Mouse (Mus musculus) lung, postnatal 36 days (tissue): ENCODE measurements around the gene Exoc2.

Source experiments
- DNase-seq: peaks from one replicate; pipeline ENCODE4 v3.0.0; 2022; ENCODE audit warnings: mixed read lengths

The Exoc2 gene

GRCm38 (mm10) chr13:30973501-30974246 lies at the start of gene Exoc2, which contains the start of gene Gm5447:
TSS of gene Exoc2 (minus strand) at chr13:30974093.
TSS of gene Gm5447 (plus strand) at chr13:30974204.
- peak; percentile 85 for DNase-seq

DNA sequence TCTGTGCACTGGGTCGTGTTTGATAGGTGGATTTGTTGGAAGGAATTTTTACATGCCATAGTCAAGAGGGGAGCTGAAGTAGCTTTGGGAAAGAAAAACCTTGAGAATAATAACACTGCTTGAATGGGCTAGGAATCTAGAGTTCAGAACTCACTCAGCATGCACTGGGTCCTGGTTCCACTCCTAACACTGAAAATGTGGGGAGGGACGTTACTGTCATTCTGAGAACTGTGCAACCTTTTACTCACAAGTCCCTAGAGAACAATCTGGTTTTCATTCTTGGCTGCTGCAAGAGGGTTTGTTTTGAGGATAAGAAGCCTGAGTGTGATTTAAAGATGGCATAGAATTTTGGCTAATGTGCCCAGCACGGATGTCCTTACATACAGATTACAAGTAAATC lies 49.8 kb upstream of the Exoc2 start:
- no peak for DNase-seq

DNA sequence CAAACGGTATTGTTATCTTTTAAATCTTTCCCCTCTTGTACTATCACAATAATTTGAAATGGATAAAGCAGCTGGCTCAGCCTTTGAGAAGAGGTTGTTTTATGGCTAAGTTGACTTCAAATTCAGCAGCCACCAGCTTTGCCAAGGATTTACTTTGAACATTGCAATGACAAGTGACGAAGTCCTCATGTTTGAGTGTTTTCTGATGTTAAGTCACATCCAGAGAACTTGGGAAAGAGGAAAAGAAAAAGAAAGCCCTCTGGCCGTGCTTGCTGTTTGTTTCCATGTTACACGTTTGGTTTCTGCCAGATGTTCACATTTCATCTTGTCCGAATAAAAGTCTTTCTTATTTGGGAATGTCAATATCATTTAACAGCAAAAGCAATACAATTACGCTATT lies 48.0 kb upstream of the Exoc2 start:
- peak; percentile 63 for DNase-seq

GRCm38 (mm10) chr13:31021514-31021913 lies 47.6 kb upstream of the Exoc2 start:
- DNase-seq, result peak; percentile 50

GRCm38 (mm10) chr13:31017545-31017944 lies 43.7 kb upstream of the Exoc2 start:
- no peak for DNase-seq

- peak; percentile 40 for DNase-seq
These were observed 31.1 kb upstream of the Exoc2 start for GRCm38 (mm10) chr13:31004995-31005394.

GRCm38 (mm10) chr13:31004458-31004857 lies 30.6 kb upstream of the Exoc2 start:
- DNase-seq, result no peak

DNA sequence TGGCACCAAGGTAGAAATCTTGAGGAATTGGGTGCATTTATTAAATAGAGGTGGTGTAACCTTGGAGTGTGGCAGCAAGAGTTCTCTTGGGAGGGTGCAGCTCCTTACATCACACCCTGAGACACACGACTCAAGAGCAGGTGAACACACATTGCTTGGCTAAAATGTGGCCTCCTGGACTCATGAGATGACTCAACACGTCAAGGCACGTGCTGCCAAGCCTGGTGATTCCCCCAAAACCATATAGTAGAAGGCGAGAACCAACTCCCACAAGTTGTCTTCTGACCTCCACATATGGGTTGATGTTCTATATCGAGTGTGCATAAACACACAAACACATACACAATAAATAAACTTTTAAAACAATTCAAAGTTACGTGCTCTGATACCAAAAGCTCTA lies 25.9 kb upstream of the Exoc2 start:
- DNase-seq, result no peak

GRCm38 (mm10) chr13:30997526-30998253 lies 23.8 kb upstream of the Exoc2 start:
- DNase-seq, result no peak

DNA sequence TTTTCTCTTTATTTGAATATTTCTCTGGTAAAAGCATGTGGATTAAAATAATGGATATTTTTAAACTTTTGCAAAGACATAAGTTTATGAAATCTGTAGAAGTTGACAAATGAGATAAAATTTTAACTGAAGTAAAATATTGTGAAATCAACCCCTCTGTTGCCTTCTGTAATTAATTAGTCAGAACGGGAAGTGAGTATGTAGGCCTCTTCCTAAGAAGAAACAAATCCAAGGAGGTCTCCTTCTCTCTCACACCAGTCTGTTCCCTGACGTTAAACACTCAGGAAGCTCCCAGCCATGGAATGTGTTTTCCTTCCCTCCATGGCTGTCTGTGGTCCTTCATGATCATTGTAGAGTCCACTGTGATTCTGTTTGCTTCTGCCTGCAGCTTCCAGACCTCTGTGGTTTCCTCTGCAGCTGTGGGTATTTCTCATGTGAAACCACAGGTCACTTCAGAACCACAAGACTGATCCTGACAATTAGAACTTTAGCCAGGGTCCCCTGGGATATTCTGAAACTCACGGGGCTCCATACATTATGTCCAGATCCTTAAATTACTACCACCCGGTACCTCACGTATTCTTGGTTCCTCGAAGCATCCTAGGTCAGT lies 20.5 kb upstream of the Exoc2 start:
- no peak for DNase-seq

DNA sequence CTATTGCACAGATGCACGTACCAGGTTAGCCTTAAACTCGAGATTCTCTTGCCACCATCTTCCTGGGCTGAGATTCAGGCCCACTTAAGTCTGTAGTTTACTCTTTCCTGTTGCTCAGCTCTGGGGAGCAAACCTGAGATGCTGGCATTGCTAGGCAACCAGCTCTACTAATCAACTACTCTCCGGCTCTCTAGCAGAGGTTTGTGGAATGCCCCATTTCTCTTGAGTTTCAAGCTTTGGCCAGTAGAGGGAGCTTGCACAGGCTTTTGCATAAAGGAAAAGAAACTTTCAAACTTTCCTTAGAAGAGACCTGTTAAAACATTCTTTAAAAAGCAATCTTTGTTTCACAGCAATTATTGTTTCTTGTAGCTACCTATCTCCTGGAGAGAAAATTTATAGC lies 19.9 kb upstream of the Exoc2 start:
- DNase-seq, result peak; percentile 83

- DNase-seq, result peak; percentile 44
These were observed 16.3 kb upstream of the Exoc2 start for GRCm38 (mm10) chr13:30990233-30990632.

GRCm38 (mm10) chr13:30989710-30990109 lies 15.8 kb upstream of the Exoc2 start:
- DNase-seq, result no peak

DNA sequence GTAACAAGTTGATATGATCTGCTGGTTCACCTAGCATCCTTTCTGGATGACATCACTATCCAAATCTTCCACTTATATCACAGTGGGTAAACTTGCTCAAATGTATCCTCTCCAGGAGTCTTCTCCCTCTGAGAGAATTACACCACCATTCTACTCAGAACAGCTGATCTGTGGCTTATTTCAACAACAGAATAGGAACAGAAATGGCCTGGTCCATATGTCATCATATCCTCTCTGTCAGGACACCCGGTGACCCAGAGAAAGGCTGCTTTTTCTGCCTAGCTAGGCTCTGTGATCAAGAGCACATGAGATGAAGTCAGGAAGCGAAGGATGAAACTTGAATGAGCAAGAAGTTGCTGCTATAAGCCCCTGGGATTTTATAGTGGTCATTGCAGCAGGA lies 13.8 kb upstream of the Exoc2 start:
- DNase-seq, result no peak

DNA sequence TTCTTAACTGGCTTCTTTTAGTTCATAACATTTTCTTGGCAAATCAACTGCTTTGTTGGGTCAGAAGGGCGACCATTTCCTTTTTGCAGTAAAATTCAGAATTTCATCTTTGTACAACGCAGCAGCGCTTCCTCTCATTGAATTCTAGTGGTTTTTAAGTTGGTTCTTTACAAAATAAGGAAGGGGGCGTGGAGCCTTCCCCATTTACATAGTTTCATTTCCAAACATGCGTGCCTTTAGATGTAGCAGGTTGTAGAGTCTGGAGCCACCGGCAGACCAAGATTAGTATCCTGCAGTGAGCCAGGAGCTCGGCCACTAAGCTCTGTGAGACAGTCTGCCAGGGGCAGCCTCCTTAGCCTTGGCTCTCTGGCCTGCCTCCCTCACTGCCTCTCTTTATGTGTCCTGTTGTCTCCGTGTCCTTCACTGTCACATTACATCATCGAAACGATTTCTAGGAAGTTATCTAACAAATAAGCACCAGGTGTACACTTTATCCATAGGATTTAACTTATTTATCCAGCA lies 13.1 kb upstream of the Exoc2 start:
- DNase-seq, result peak; percentile 49

DNA sequence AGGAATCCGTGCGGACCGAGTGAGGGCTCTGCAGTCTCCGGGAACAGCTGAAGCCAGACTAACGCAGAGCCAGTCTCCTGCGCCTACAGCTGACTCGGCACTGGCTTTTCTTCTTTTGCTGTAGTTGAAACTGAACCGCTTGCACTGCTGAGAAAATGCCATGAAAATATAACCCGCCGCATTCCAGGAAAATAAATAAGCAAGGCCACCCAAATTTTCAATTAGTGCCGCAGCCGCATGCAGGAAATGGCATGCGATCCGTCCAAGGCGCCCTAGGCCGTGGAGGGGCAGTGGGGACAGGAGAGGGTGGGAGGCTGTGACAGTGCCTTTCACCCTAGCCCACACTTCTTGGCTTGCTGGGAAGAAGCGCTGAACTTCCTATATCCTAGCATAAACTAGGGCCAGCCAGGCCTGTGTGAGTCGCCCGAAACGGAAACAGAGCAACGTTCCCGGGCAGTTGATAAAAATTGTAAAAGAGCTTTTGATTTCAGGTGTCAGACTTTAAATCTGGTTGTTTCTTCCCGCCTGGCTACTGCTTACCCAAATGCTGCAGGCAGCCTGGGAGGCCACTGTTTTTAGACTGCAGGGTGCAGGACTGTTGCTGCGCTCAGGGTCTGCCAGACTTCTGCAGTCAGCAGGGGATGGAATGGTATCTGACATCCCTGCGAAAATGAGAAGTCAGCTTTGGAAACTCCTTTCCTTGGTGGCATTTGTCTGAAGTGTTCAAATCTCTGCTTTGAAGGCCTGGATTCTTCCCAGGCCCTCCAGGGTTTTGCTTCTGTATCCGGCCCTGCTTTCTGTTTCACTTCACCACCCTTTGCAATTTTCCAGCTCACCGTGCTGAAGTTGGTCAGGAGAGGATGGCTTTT lies 11.9 kb upstream of the Exoc2 start:
- peak; percentile 54 for DNase-seq

- peak; percentile 44 for DNase-seq
These were observed 11.3 kb upstream of the Exoc2 start for GRCm38 (mm10) chr13:30985275-30985597.

DNA sequence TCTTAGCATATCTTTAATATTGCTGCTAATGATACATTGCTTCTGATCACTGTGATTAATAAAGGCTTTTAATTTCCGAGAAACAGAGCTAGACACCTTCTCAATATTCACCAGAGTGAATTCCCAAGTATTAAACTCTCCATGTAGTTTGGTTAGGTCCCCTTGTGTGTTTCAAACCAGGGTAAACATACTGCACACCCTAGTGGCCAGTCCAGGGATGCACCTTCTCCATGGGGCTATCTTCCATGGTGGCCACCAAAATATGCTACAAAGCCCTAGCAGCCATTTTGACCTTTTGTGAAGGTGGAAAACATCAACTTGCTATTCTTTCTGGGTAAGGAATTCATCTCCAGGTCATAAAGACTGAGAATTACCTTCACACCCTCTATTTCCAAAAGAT lies 7.8 kb upstream of the Exoc2 start:
- peak; percentile 84 for DNase-seq

DNA sequence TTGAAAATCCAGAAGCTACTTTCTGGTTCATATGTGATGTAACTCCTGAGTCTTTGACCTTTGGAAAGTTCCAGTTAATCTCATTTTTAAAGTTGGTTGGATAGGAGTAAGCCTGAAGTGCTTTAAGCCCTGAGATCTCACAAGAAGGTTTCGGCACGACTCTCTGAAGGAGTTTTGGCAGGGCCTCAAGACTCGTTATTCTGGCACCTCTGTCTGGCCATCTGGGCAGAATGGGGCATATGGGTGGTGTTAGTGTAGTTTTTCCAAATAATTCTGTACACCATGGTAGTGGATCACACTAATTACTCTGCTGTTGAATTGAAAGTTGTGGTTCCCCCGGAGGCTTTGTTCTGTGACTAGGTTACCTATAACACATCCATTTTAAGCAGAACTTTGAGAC lies 4.3 kb upstream of the Exoc2 start:
- DNase-seq, result no peak

- DNase-seq, result no peak
These were observed 2.7 kb upstream of the Exoc2 start for GRCm38 (mm10) chr13:30976536-30977084.

DNA sequence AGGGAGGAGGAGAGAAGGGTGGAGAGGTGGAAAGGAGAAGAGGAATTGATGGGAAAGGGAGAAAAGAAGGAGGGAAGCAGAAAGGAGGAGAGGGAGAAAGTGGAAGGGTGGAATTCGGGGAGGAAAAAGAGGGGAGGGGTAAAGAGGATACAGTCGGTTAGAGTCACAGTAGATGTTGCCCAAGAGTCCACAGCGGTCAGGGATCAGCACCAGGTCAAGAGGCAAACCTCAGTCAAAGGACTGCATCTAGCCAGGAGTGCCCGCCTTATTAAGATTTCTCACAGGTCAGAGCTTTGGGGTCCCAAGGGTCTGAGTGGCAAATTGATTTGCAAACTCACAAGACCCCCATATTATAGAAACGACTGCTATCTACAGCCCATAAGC lies 346 bp upstream of the Exoc2 start:
- peak; percentile 16 for DNase-seq

GRCm38 (mm10) chr13:30972102-30972501 lies 1.8 kb downstream of the Exoc2 start:
- DNase-seq, result peak; percentile 57

DNA sequence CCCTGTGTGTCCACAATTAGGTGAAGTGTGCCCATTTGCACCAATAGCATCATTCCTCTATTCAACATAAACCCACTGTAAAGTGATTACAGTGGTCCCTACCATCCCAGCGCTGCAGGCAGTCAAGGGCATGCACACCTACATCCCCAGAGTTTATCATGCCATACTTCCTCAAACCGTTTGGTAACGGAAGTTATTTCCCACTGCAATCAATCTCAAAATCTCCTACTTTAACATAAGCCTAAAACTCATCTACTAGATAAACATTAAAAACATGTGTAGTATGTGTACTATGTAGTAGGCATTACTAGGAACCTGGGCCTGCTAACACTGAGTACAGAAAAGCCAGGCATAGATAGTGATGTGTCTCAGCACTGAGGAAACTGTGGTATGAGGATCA lies 2.8 kb downstream of the Exoc2 start:
- DNase-seq, result no peak
